Mouse (Mus musculus): ENCODE measurements around the gene Cbarp. TPM values are rescaled to one million over a fixed set of nuclear protein-coding genes. Genes with fewer than 3 reads are reported as not detected.
"Not testable (repeated sequence)": the region's sequence is repeated elsewhere in the genome, so short reads cannot be mapped to it uniquely, and the experiment has no call there.

Cbarp gene
- total and polyA plus RNA-seq, 2 experiments from 2014 or later, result 1.1 to 5.9 TPM

GRCm38 (mm10) chr10:80168038-80168661, 27.5 kb upstream of the Cbarp start:
- Histone ChIP-seq H3K4me2 (ENCODE audit: low read depth, low read length) (peak overlapping the region; percentile 69), H3K27me3 (ENCODE audit: control insufficient read depth, insufficient read depth, low read length) (no peaks in the 10 kb centered on the region), H3K36me3 (replicated peaks; ENCODE audit: control insufficient read depth, insufficient read depth, low read length) (peaks cover 28% of the 10 kb centered on the region), H3K9ac (replicated peaks; ENCODE audit: low read depth, low read length) (peak overlapping the region; percentile 96), H3K4me3 (ENCODE audit: low read depth, low read length) (peak overlapping the region; percentile 90), H3K4me1 (ENCODE audit: control insufficient read depth, insufficient read depth) (peaks cover 33% of the 10 kb centered on the region), H3K9me3 (replicated peaks; ENCODE audit: control insufficient read depth, low read length) (no peaks in the 10 kb centered on the region), H3K27ac (ENCODE audit: low read depth) (peak overlapping the region; percentile 100)
- DNase-seq (ENCODE audit: low spot score) (peak; percentile 91), ATAC-seq (ENCODE audit: insufficient read depth, low read depth) (peak; percentile 61)
- TF ChIP-seq CTCF (IDR thresholded peaks at IDR 0.05; ENCODE audit: low read depth) (no peak), EP300 (IDR thresholded peaks at IDR 0.05; ENCODE audit: low read depth) (0 out of 2 replicates have a peak, but pooled peaks have one; percentile 2)
- WGBS, result under 1% methylated on average over 47 of the region's 48 CpGs

GRCm38 (mm10) chr10:80167460-80168037, 26.9 kb upstream of the Cbarp start:
- TF ChIP-seq CTCF (IDR thresholded peaks at IDR 0.05; ENCODE audit: low read depth) (no peak), EP300 (IDR thresholded peaks at IDR 0.05; ENCODE audit: low read depth) (no peak)
- ATAC-seq (ENCODE audit: insufficient read depth, low read depth) (peak; percentile 89), DNase-seq (ENCODE audit: low spot score) (peak; percentile 98)
- peak overlapping the region; percentile 100 for H3K27ac ChIP-seq (ENCODE audit: low read depth)
- no peaks in the 10 kb centered on the region for H3K9me3 ChIP-seq (replicated peaks; ENCODE audit: control insufficient read depth, low read length)
- peak overlapping the region; percentile 69 for H3K4me2 ChIP-seq (ENCODE audit: low read depth, low read length)
- no peaks in the 10 kb centered on the region for H3K27me3 ChIP-seq (ENCODE audit: control insufficient read depth, insufficient read depth, low read length)
- WGBS, result under 1% methylated on average over 47 of the region's 55 CpGs
- peaks cover 28% of the 10 kb centered on the region for H3K36me3 ChIP-seq (replicated peaks; ENCODE audit: control insufficient read depth, insufficient read depth, low read length)
- peaks cover 33% of the 10 kb centered on the region for H3K4me1 ChIP-seq (ENCODE audit: control insufficient read depth, insufficient read depth)
- peak overlapping the region; percentile 90 for H3K4me3 ChIP-seq (ENCODE audit: low read depth, low read length)
- H3K9ac ChIP-seq (replicated peaks; ENCODE audit: low read depth, low read length), result peak overlapping the region; percentile 96

GRCm38 (mm10) chr10:80166136-80166535, 25.5 kb upstream of the Cbarp start:
- ATAC-seq (ENCODE audit: insufficient read depth, low read depth); DNase-seq (ENCODE audit: low spot score); H3K27me3 ChIP-seq (ENCODE audit: control insufficient read depth, insufficient read depth, low read length); H3K4me3 ChIP-seq (ENCODE audit: low read depth, low read length); H3K9me3 ChIP-seq (replicated peaks; ENCODE audit: control insufficient read depth, low read length): not testable (repeated sequence)
- Histone ChIP-seq H3K36me3 (replicated peaks; ENCODE audit: control insufficient read depth, insufficient read depth, low read length) (peaks cover 16% of the 10 kb centered on the region), H3K4me1 (ENCODE audit: control insufficient read depth, insufficient read depth) (peaks cover 46% of the 10 kb centered on the region), H3K27ac (ENCODE audit: low read depth) (peak overlapping the region; percentile 88), H3K4me2 (ENCODE audit: low read depth, low read length) (peak overlapping the region; percentile 87; the same call in 1 of the 2 replicates), H3K9ac (replicated peaks; ENCODE audit: low read depth, low read length) (0 out of 2 replicates have a peak overlapping the region, but pooled peaks have one; percentile 34)
- WGBS, result 80% methylated on average over 4 of the region's 4 CpGs

- no peaks in the 10 kb centered on the region for H3K27me3 ChIP-seq (ENCODE audit: control insufficient read depth, insufficient read depth, low read length)
- no peak for TF ChIP-seq CTCF (IDR thresholded peaks at IDR 0.05; ENCODE audit: low read depth)
- TF ChIP-seq EP300 (IDR thresholded peaks at IDR 0.05; ENCODE audit: low read depth), result no peak
- WGBS, result 13% methylated on average over 20 of the region's 20 CpGs
- H3K4me2 ChIP-seq (ENCODE audit: low read depth, low read length), result peak within 1 kb of the TSS; percentile 87
- peaks cover 10% of the 10 kb centered on the region for H3K36me3 ChIP-seq (replicated peaks; ENCODE audit: control insufficient read depth, insufficient read depth, low read length)
- DNase-seq (ENCODE audit: low spot score) (peak; percentile 84), ATAC-seq (ENCODE audit: insufficient read depth, low read depth) (peak; percentile 5; the same call in 1 of the 2 replicates)
- no peaks in the 10 kb centered on the region for H3K9me3 ChIP-seq (replicated peaks; ENCODE audit: control insufficient read depth, low read length)
- H3K4me3 ChIP-seq (ENCODE audit: low read depth, low read length), result peak within 1 kb of the TSS; percentile 45
- H3K9ac ChIP-seq (replicated peaks; ENCODE audit: low read depth, low read length), result peak within 1 kb of the TSS; percentile 56
- H3K4me1 ChIP-seq (ENCODE audit: control insufficient read depth, insufficient read depth), result peaks cover 51% of the 10 kb centered on the region
- H3K27ac ChIP-seq (ENCODE audit: low read depth), result peak within 1 kb of the TSS; percentile 88
Measured at GRCm38 (mm10) chr10:80165392-80166128, 24.9 kb upstream of the Cbarp start, which contains the start of gene Cirbp. Gene Cirbp (plus strand): TSS chr10:80165985.

- Histone ChIP-seq H3K4me1 (ENCODE audit: control insufficient read depth, insufficient read depth) (peaks cover 57% of the 10 kb centered on the region), H3K27ac (ENCODE audit: low read depth) (peak overlapping the region; percentile 85), H3K36me3 (replicated peaks; ENCODE audit: control insufficient read depth, insufficient read depth, low read length) (peaks cover 4% of the 10 kb centered on the region), H3K9ac (replicated peaks; ENCODE audit: low read depth, low read length) (peak overlapping the region; percentile 56), H3K4me3 (ENCODE audit: low read depth, low read length) (peak overlapping the region; percentile 45), H3K9me3 (replicated peaks; ENCODE audit: control insufficient read depth, low read length) (no peaks in the 10 kb centered on the region), H3K27me3 (ENCODE audit: control insufficient read depth, insufficient read depth, low read length) (no peaks in the 10 kb centered on the region), H3K4me2 (ENCODE audit: low read depth, low read length) (peak overlapping the region; percentile 87)
- TF ChIP-seq CTCF (IDR thresholded peaks at IDR 0.05; ENCODE audit: low read depth) (peak; percentile 100), EP300 (IDR thresholded peaks at IDR 0.05; ENCODE audit: low read depth) (no peak; the same call in 1 of the 2 replicates)
- WGBS, result under 1% methylated on average over 17 of the region's 17 CpGs
- ATAC-seq (ENCODE audit: insufficient read depth, low read depth) (peak; percentile 34), DNase-seq (ENCODE audit: low spot score) (peak; percentile 96)
Measured at GRCm38 (mm10) chr10:80164998-80165344, 24.3 kb upstream of the Cbarp start.
